Mouse (Mus musculus) right cerebral cortex, adult 2 months (tissue): ENCODE measurements around the gene Gm21704.
"Not testable (repeated sequence)": the region's sequence is repeated elsewhere in the genome, so short reads cannot be mapped to it uniquely, and the experiment has no call there.

Experiments used
- DNase-seq, 2 experiments: peaks; one replicate each; pipeline ENCODE4 v3.0.0; 2021 to 2022; ENCODE audit warnings: low spot score in 2 of 2

Gene Gm21704

GRCm38 (mm10) chrY:3410067-3410466 lies at the start of gene Gm21704, which contains the start of gene Gm21708:
TSS of gene Gm21704 (minus strand) at chrY:3410167.
TSS of gene Gm21708 (minus strand) at chrY:3410167.
- not testable (repeated sequence) for DNase-seq

GRCm38 (mm10) chrY:3345229-3345628 lies 64.7 kb downstream of the Gm21704 start, which contains the start of gene Gm21693:
TSS of gene Gm21693 (minus strand) at chrY:3345329.
- DNase-seq, result not testable (repeated sequence)

- DNase-seq, result not testable (repeated sequence)
Measured at GRCm38 (mm10) chrY:3340661-3341060, 69.3 kb downstream of the Gm21704 start.
